Mouse (Mus musculus): ENCODE measurements around the gene Apoc1. TPM values are rescaled to one million over a fixed set of nuclear protein-coding genes. Genes with fewer than 3 reads are reported as not detected.
A peak's percentile ranks its signal among the peaks of the same experiment; 100 is the strongest.

The Apoc1 gene
- total and polyA plus RNA-seq, 3 experiments, result not detected

- TF ChIP-seq TCF12 (IDR thresholded peaks at IDR 0.05; ENCODE audit: low read depth, low read length) (no peak), ZNF384 (IDR thresholded peaks at IDR 0.05; ENCODE audit: low read depth, low read length) (no peak), HCFC1 (IDR thresholded peaks at IDR 0.05; ENCODE audit: low read depth, low read length) (no peak), MAFK (IDR thresholded peaks at IDR 0.05; ENCODE audit: insufficient replicate concordance, low read length) (no peak), POLR2A (IDR thresholded peaks at IDR 0.05; ENCODE audit: low read depth, low read length) (no peak), SMC3 (IDR thresholded peaks at IDR 0.05; ENCODE audit: low read depth, low read length) (no peak), MXI1 (IDR thresholded peaks at IDR 0.05; ENCODE audit: low read depth, low read length) (peak; percentile 57; the same call in 1 of the 2 replicates), NELFE (IDR thresholded peaks at IDR 0.05; ENCODE audit: low read depth, low read length) (no peak), E2F4 (IDR thresholded peaks at IDR 0.05; ENCODE audit: insufficient replicate concordance, low read depth, low read length) (no peak), CTCF (conservative IDR thresholded peaks at IDR 0.05 in 1 of 2, IDR thresholded peaks at IDR 0.05 in 1 of 2; ENCODE audit: low read depth in 2 of 2, low read length in 2 of 2) (no peak), RCOR1 (conservative IDR thresholded peaks at IDR 0.05; ENCODE audit: low read depth, low read length) (no peak)
Measured at GRCm38 (mm10) chr7:19741329-19742031, 49.0 kb upstream of the Apoc1 start (continued).

GRCm38 (mm10) chr7:19740269-19740668 lies 47.8 kb upstream of the Apoc1 start:
- dilution Hi-C loops (cut with MboI; ENCODE audit: extremely low pct_ligation_motif_present, extremely low pct_unique_long_range_greater_than_20kb, low sequenced_read_pairs), result no loop called here
- Histone ChIP-seq H3K27ac (ENCODE audit: insufficient read depth, low read depth) (no peak overlapping the region), H3K4me2 (ENCODE audit: insufficient read depth, low read depth, poor library complexity, severe bottlenecking) (no peak overlapping the region), H3K9ac (ENCODE audit: insufficient read depth, low read depth) (no peak overlapping the region), H3K4me3 (replicated peaks in 1 of 3; ENCODE audit: low read depth in 2 of 3, low read length in 2 of 3, poor library complexity in 1 of 3) (no peak overlapping the region), H3K9me3 (replicated peaks; ENCODE audit: low read length) (peaks cover 3% of the 10 kb centered on the region), H3K79me2 (replicated peaks; ENCODE audit: control insufficient read depth, extremely low read depth, insufficient read depth, poor library complexity, severe bottlenecking) (no peaks in the 10 kb centered on the region), H3K27me3 (replicated peaks) (no peaks in the 10 kb centered on the region), H3K4me1 (ENCODE audit: control insufficient read depth in 1 of 2, insufficient read depth in 2 of 2) (peaks cover 4 to 24% of the 10 kb centered on the region in 2 experiments; a peak in 3 of 4 replicates), H3K36me3 (replicated peaks in 1 of 2; ENCODE audit: control insufficient read depth in 1 of 2, insufficient read depth in 1 of 2, low read length in 1 of 2) (peaks cover 7 to 24% of the 10 kb centered on the region in 2 experiments)
- in situ Hi-C loops (cut with MboI; ENCODE audit: low pct_ligation_motif_present, low pct_unique_long_range_greater_than_20kb, low sequenced_read_pairs), result no loop called here
- no peak for DNase-seq (ENCODE audit: extremely low read depth)
- TF ChIP-seq E2F4 (IDR thresholded peaks at IDR 0.05; ENCODE audit: insufficient replicate concordance, low read depth, low read length), result no peak
- no peak for TF ChIP-seq CHD1 (IDR thresholded peaks at IDR 0.05; ENCODE audit: low read depth, low read length)
- peak in 1 of 2 experiments; percentile 31; a peak in 1 of 4 replicates for TF ChIP-seq CTCF (conservative IDR thresholded peaks at IDR 0.05 in 1 of 2, IDR thresholded peaks at IDR 0.05 in 1 of 2; ENCODE audit: low read depth in 2 of 2, low read length in 2 of 2)

- in situ Hi-C loops (cut with MboI; ENCODE audit: low pct_ligation_motif_present, low pct_unique_long_range_greater_than_20kb, low sequenced_read_pairs) (no loop called here), dilution Hi-C loops (cut with MboI; ENCODE audit: extremely low pct_ligation_motif_present, extremely low pct_unique_long_range_greater_than_20kb, low sequenced_read_pairs) (no loop called here)
- no peak overlapping the region for H3K4me3 ChIP-seq (replicated peaks in 1 of 3; ENCODE audit: low read depth in 2 of 3, low read length in 2 of 3, poor library complexity in 1 of 3)
- TF ChIP-seq E2F4 (IDR thresholded peaks at IDR 0.05; ENCODE audit: insufficient replicate concordance, low read depth, low read length), result no peak
- peak; percentile 27 for TF ChIP-seq RAD21 (IDR thresholded peaks at IDR 0.05; ENCODE audit: low read depth, low read length)
- TF ChIP-seq CTCF (conservative IDR thresholded peaks at IDR 0.05 in 1 of 2, IDR thresholded peaks at IDR 0.05 in 1 of 2; ENCODE audit: low read depth in 2 of 2, low read length in 2 of 2), result peak in 1 of 2 experiments; percentile 41; a peak in 2 of 4 replicates
- peak; percentile 15 for TF ChIP-seq SMC3 (IDR thresholded peaks at IDR 0.05; ENCODE audit: low read depth, low read length)
- H3K36me3 ChIP-seq (replicated peaks in 1 of 2; ENCODE audit: control insufficient read depth in 1 of 2, insufficient read depth in 1 of 2, low read length in 1 of 2), result peaks cover 7 to 19% of the 10 kb centered on the region in 2 experiments
- H3K4me1 ChIP-seq (ENCODE audit: control insufficient read depth in 1 of 2, insufficient read depth in 2 of 2), result peaks cover 4 to 24% of the 10 kb centered on the region in 2 experiments; a peak in 3 of 4 replicates
- H3K27me3 ChIP-seq (replicated peaks), result no peaks in the 10 kb centered on the region
- no peaks in the 10 kb centered on the region for H3K79me2 ChIP-seq (replicated peaks; ENCODE audit: control insufficient read depth, extremely low read depth, insufficient read depth, poor library complexity, severe bottlenecking)
- H3K9me3 ChIP-seq (replicated peaks; ENCODE audit: low read length), result peaks cover 3% of the 10 kb centered on the region
- H3K27ac ChIP-seq (ENCODE audit: insufficient read depth, low read depth), result no peak overlapping the region
- H3K9ac ChIP-seq (ENCODE audit: insufficient read depth, low read depth), result no peak overlapping the region
- H3K4me2 ChIP-seq (ENCODE audit: insufficient read depth, low read depth, poor library complexity, severe bottlenecking), result no peak overlapping the region
- no peak for DNase-seq (ENCODE audit: extremely low read depth)
Measured at GRCm38 (mm10) chr7:19738771-19739170, 46.3 kb upstream of the Apoc1 start.

Data from CH12.LX (cell line).